Mouse (Mus musculus) cerebellum, postnatal 25 days (tissue): ENCODE data around the gene Btbd1.

ENCODE experiments used
- DNase-seq, 2 experiments: peaks; one replicate each; pipeline ENCODE4 v3.0.0; 2021; ENCODE audit warnings: mixed read lengths in 2 of 2

Gene Btbd1

GRCm38 (mm10) chr7:81829379-81829894, at the start of gene Btbd1:
TSS of gene Btbd1 (minus strand) at chr7:81829431.
- peak in 1 of 2 experiments; percentile 80 for DNase-seq

DNA sequence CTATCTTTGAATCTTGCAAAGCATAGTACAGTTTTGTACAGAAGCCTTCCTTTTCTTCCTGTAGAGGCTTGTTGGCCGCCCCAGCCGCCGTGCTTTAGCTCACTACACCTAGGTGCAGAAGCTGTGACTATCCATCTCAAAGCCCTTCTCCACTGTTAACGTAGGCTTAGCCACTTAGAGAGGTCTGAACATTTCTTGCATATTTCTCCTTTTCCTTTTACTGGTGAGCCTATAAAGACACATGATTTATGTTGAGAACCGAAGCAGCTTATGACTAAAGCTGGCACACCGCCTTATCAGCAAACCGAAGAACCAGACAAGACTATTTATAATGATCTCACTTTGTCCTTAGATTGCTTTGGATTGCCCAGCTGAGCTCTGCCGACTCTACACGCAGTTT, 46.1 kb upstream of the Btbd1 start:
- DNase-seq: no peak

DNA sequence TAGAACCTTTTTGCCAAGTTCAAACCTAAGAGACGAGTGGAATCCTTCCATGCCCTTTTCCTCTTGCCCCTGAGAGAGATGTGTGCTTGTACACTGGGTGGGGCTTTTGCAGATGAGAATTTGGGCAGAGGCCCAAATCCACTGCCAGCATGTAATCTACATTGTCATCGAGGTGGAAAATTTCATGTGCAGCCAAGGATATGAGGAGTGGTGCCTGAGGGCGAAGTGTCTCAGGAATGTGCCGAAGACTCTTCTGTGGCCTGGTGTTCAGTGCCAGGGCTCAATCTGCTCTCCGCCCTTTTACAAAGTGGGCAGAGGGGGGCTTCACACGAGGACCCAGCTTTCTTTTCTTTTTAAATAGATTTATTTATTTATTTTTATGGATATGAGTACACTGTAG, 45.4 kb upstream of the Btbd1 start:
- DNase-seq: no peak

GRCm38 (mm10) chr7:81873807-81874206, 44.6 kb upstream of the Btbd1 start:
- DNase-seq: no peak

DNA sequence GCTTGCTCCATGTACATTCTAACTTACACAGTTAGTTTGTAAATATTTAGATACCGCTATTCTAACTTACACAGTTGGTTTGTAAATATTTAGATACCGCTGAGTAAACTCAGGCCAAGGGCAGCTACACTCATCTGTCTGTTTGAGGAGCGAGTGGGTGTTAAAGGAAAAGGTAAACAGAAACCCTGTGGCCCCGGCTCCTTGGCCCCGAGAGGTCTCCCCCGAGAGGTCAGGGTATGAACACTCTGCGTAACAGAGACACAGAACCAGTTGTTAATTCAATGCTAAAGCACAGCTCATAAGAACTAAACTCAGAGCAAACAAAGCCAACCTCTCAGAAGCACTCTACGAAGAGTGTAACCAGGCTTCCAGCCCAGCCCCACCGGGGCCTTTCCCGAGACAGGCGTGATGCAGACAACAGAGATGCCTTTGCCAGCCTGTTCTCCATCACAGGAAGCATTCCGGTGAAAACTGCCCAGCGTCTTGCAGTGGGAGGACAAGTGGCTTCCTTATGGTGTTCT, 43.3 kb upstream of the Btbd1 start:
- DNase-seq: no peak

GRCm38 (mm10) chr7:81868158-81868557, 38.9 kb upstream of the Btbd1 start:
- DNase-seq: peak; percentile 98 to 99

DNA sequence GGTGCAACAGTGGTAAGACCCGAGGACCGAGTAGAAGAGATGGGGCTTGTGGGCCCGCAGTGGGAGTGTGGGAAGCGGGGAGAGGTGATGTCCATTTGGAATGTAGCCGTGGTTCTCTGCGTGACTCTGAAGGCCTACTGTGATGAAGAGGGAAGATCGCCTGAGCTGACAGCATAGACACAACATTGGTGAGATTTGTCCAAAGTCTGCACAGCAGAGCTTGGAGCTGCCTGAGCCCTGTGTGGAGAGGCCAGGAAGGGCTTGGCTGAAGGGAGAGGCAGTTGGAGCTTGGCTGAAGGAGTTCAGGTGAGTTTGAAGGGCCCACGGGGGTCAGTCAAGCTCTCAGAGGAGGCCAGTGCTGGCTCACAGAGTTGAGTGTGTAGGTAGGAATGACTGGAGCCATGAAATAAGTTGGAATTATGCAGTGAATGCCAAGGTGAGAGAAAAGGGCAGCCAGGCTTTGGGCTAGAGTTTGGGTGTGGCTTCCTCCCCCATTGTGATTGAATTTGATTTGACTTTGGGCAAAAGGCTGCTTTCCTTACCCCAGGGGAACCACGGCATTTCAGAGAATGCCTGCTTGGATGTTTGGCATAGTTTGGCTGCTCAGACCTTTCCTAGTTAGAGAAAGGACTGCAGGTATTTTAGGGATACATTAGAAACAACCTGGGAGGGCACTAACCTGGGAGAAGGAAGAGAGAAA, 38.1 kb upstream of the Btbd1 start:
- DNase-seq: no peak

- no peak for DNase-seq
Measured at GRCm38 (mm10) chr7:81865937-81866336, 36.7 kb upstream of the Btbd1 start.

- no peak for DNase-seq
Measured at GRCm38 (mm10) chr7:81864552-81864951, 35.3 kb upstream of the Btbd1 start.

- no peak for DNase-seq
Measured at GRCm38 (mm10) chr7:81862587-81863583, 33.7 kb upstream of the Btbd1 start.

DNA sequence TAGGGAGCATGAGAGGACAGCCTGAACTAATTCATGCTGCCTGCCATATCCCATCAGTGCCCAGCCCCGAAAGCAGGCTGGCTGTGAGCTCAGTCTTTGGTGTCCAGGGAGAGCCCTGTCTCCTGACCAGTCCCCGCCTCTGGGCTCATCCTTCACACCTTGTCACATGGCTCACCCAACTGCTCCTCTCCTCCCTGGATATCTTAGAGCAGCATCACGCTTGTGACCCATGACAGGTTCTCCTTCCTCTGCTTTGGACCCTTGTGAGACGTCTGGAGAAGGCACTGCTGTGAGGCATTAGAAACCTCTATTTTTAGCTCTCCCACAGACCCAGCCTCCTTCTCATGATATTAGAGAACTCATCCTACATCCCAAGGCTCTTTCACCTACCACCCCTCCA, 32.7 kb upstream of the Btbd1 start:
- no peak for DNase-seq

GRCm38 (mm10) chr7:81861461-81861860, 32.2 kb upstream of the Btbd1 start:
- DNase-seq: no peak

DNA sequence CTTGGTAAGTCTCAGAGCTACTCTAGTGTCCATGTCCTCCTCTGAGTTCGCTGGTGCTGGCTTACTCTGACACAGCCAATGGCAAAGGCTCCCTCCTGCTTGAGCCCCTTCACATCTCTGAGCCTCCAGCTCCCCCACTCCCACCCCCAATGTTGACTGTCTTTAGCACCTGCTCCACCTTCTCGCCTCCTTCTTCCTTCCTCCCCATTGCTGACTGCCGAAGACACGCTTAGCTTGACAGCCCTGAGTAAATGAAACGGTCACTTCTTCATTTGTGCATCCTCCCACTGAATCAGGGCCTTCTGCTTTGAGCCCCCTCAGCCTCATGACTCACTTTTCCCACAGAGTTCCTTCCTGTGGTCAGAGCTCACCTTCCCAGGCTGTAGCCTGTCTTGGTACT, 31.8 kb upstream of the Btbd1 start:
- DNase-seq: no peak

DNA sequence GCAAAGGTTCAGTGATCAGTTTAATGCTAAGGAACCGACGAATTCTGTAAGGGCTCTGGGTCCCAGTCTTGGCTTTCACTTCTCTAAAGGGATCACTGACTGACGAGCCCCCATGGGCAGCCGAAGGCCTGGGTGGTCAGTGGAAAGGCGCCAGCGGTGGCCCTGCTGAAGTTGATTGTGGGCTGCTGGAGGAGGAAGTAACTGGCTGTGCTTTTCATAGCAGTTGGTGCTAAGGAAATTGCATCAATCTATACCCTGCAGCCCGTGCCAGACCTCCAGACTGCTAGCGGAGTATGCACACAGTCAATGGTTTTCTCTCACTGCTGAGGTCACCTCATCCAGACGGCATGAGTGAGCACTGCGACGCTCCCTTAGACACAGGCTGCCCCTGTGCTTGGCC, 30.8 kb upstream of the Btbd1 start:
- DNase-seq: no peak

GRCm38 (mm10) chr7:81858968-81859721, 29.9 kb upstream of the Btbd1 start, which contains the start of gene Tm6sf1:
TSS of gene Tm6sf1 (plus strand) at chr7:81859001.
- DNase-seq: peak; percentile 25 to 44

DNA sequence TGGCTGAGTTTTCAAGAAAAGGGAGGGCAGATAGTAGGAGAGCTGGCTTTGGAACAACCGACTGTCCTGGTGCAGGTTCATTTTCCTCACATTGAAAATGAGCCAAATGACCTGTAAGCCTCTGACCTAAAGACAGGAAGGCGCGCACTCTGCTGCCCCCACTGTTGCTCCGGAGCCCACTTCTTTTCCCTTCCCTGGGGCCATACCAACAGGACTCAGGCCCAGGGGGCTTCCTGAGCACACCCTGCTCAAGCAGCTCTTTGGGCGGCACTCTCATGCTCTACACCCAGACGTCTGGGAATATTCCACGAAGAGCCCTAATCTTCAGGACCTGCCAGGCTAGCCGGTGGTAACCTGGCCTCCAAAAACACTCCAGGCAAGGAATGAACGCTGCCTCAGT, 29.0 kb upstream of the Btbd1 start:
- DNase-seq: no peak

- no peak for DNase-seq
Measured at GRCm38 (mm10) chr7:81856221-81856620, 27.0 kb upstream of the Btbd1 start.

DNA sequence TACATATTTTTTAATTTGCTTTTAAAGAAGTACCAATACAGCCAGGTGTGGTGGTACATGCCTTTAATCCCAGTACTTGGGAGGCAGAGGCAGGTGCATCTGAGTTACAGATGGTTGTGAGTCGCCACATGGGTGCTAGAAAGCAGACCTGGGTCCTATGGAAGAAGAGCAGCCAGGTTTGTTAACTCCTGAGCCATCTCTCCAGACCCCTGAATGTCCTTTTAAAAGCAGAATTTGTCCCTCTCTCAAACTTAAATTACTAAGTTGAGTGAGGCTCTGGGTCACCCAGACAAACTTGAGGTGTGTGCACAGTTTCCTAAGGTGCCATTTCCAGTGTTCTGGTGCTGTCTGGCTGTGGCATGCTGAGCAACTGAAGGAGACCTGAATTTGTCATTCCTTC, 26.5 kb upstream of the Btbd1 start, which contains the start of gene Gm10160:
Gene Gm10160 (minus strand): TSS at position 101 of the 400 bp plus-strand sequence.
- no peak for DNase-seq

- no peak for DNase-seq
Measured at GRCm38 (mm10) chr7:81854568-81855307, 25.5 kb upstream of the Btbd1 start.

- DNase-seq: no peak
Measured at GRCm38 (mm10) chr7:81851706-81852105, 22.5 kb upstream of the Btbd1 start.

GRCm38 (mm10) chr7:81850171-81850570, 20.9 kb upstream of the Btbd1 start:
- DNase-seq: no peak

GRCm38 (mm10) chr7:81849633-81850032, 20.4 kb upstream of the Btbd1 start:
- no peak for DNase-seq
